Mouse (Mus musculus): ENCODE data around the gene Vsig10l.

- TF ChIP-seq POLR2A (IDR thresholded peaks at IDR 0.05; ENCODE audit: control insufficient read depth, low read depth, low read length) (no peak), CTCF (IDR thresholded peaks at IDR 0.05; ENCODE audit: control insufficient read depth, insufficient read depth, insufficient replicate concordance, low read depth, low read length) (no peak)
Observed at GRCm38 (mm10) chr7:43488646-43489045, 25.7 kb downstream of the Vsig10l start.

Data from testis, adult 2 months (tissue).